In genomic region chr5:91502366-91502765, GRCm38 (mm10) we compare ENCODE assay signal across 16 mouse cellular contexts.
DNase-seq lines count a peak whose midpoint lies in the region.
"Had no signal": no experiment of that assay in that cellular context is flagged by ENCODE, and none has a peak within 500 bp of the region (broad histone marks: within the 10 kb centered on the region; RNA-seq: fewer than 3 reads in every experiment).

No protein-coding gene starts in this region.

- peak; percentile 58 for DNase-seq in 3T3-L1 (ENCODE audit: low read depth, low spot score)
- DNase-seq in Muller cell, postnatal 12 days (ENCODE audit: inconsistent ontology term), result peak; percentile 72
- DNase-seq in thymus, adult 18-20 months, result no peak
- DNase-seq in embryo, embryonic 10 days (ENCODE audit: low spot score), result no peak
- DNase-seq: adrenal gland, adult 2 months; adrenal gland, adult 8-10 months; adrenal gland, postnatal 10 days; adrenal gland, postnatal 14 days; adrenal gland, postnatal 25 days; adrenal gland, postnatal 36 days; B cell, adult 2 months; cerebellum, adult 11 months; cerebellum, adult 11-12 months; cerebellum, adult 18-20 months; cerebellum, adult 2 months; cerebellum, adult 8-10 months had no signal

Comparison
In these comparisons a context has a peak if more than half of its experiments do, and no peak if none do; other contexts are left out.
1. DNase-seq: peak in 3T3-L1 (single experiment) and Muller cell, postnatal 12 days (single experiment); none in thymus, adult 18-20 months (0 of 2) and embryo, embryonic 10 days (single experiment).